Comparison of ENCODE assay signal across 26 mouse cellular contexts in genomic region chr1:174728771-174729170, GRCm38 (mm10).
"Had no signal": no experiment of that assay in that cellular context is flagged by ENCODE, and none has a peak within 500 bp of the region (broad histone marks: within the 10 kb centered on the region; RNA-seq: fewer than 3 reads in every experiment).

No protein-coding gene starts in this region.

- H3K27me3 ChIP-seq: heart, embryonic 12.5 days; hindbrain, embryonic 12.5 days; intestine, embryonic 15.5 days; limb, embryonic 12.5 days; liver, embryonic 13.5 days; liver, embryonic 15.5 days had no signal

- H3K4me3 ChIP-seq: heart, embryonic 10.5 days; heart, embryonic 12.5 days; hindbrain, embryonic 12.5 days; intestine, embryonic 15.5 days; limb, embryonic 10.5 days; limb, embryonic 12.5 days; liver, embryonic 13.5 days; liver, embryonic 15.5 days had no signal

- DNase-seq: gastrocnemius, postnatal 14 days; gastrocnemius, postnatal 36 days; heart, adult 18-20 months; heart, postnatal 10 days; heart, postnatal 36 days; kidney, adult 18-20 months; kidney, adult 8-10 months; kidney, postnatal 14 days; kidney, postnatal 36 days; layer of hippocampus, adult 9-11 months; layer of hippocampus, postnatal 36 days; liver; liver, embryonic 13.5 days had no signal

- H3K4me2 ChIP-seq: heart, embryonic 12.5 days; hindbrain, embryonic 12.5 days; hindbrain, embryonic 14.5 days; intestine, embryonic 15.5 days; limb, embryonic 12.5 days; liver, embryonic 11.5 days; liver, embryonic 13.5 days; liver, embryonic 15.5 days had no signal

- H3K27ac ChIP-seq: heart, embryonic 10.5 days; hindbrain, embryonic 12.5 days; hindbrain, embryonic 14.5 days; intestine, embryonic 15.5 days; kidney, postnatal 0 days; limb, embryonic 10.5 days; limb, embryonic 12.5 days; liver, embryonic 13.5 days; liver, embryonic 15.5 days had no signal

- H3K9me3 ChIP-seq: heart, embryonic 10.5 days; heart, embryonic 12.5 days; hindbrain, embryonic 12.5 days; intestine, embryonic 15.5 days; limb, embryonic 10.5 days; limb, embryonic 12.5 days; liver, embryonic 13.5 days; liver, embryonic 15.5 days had no signal

- ATAC-seq: hindbrain, embryonic 16.5 days; inflammation-experienced regulatory T-cells, adult 6 months; intestine, embryonic 15.5 days; intestine, postnatal 0 days had no signal

- H3K4me1 ChIP-seq: heart, embryonic 10.5 days; heart, embryonic 12.5 days; hindbrain, embryonic 12.5 days; intestine, embryonic 15.5 days; limb, embryonic 10.5 days; limb, embryonic 12.5 days; liver, embryonic 13.5 days; liver, embryonic 15.5 days had no signal

- H3K9ac ChIP-seq: heart, embryonic 12.5 days; hindbrain, embryonic 12.5 days; hindbrain, embryonic 14.5 days; intestine, embryonic 15.5 days; limb, embryonic 12.5 days; liver, embryonic 13.5 days; liver, embryonic 15.5 days had no signal

- H3K36me3 ChIP-seq: heart, embryonic 10.5 days; heart, embryonic 12.5 days; hindbrain, embryonic 12.5 days; intestine, embryonic 15.5 days; limb, embryonic 10.5 days; limb, embryonic 12.5 days; liver, embryonic 13.5 days; liver, embryonic 15.5 days had no signal
